Mouse (Mus musculus) heart, postnatal 0 days (tissue): ENCODE results near the gene Kpna3.

Experiments used
- CTCF ChIP-seq: IDR thresholded peaks from 2 replicates; pipeline ENCODE4 v1.5.1; 2016; ENCODE audit warnings: antibody characterized with exemption, control low read depth, low read depth
- EP300 ChIP-seq: IDR thresholded peaks from 2 replicates; pipeline ENCODE4 v1.6.1; 2016; ENCODE audit warnings: antibody characterized with exemption, low read depth

DNA sequence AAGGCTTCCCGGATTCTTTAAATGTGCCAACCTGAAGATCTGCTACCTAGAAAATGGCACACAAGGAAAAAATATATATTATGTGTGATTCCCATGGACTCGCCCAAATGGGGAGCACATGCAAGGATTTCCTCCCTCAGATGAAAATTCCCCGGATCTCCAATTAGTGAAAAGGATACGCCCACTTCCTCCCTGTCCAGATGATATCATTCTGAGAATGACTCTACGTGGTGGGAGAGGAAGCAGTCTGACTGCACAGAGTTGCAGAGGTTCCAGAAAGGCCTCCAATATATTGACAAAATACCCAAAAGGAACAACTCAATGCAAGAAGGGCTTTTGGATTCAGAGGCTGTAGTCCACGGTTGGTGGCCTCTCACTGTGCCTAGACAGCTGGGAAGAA is 12.8 kb upstream of the Kpna3 start:
- TF ChIP-seq CTCF = no peak
- TF ChIP-seq EP300 = no peak
